Mouse (Mus musculus) lung, adult 18-20 months (tissue): ENCODE results near the gene Cbfa2t3.
A peak's percentile ranks its signal among the peaks of the same experiment; 100 is the strongest.

Experiments used
- DNase-seq, 2 experiments: peaks; one replicate each; pipeline ENCODE4 v3.0.0; 2022; ENCODE audit warnings: mixed read lengths in 2 of 2

Gene Cbfa2t3

GRCm38 (mm10) chr8:122717869-122718509 is 19.1 kb upstream of the Cbfa2t3 start:
- DNase-seq = no peak

- DNase-seq = no peak
Observed at GRCm38 (mm10) chr8:122716566-122716965, 17.7 kb upstream of the Cbfa2t3 start.

DNA sequence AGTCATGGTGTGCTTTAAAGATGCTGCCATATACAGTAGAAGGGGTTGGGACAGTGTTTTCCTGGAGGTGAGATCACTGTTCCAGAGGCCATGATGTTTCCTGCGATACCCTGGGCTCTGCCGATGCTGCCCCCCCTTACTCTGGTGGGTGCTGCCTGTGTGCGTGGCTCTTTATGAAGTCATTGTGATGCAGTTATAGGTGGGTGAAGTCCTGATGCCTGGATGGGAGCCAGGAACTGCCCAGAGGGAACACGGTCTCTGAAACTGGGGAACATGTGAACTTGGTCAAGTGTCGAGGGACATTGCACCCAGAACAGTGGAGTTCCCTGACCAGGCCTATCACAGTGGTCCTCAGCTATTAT is 14.2 kb upstream of the Cbfa2t3 start:
- DNase-seq = no peak

GRCm38 (mm10) chr8:122712411-122713156 is 13.7 kb upstream of the Cbfa2t3 start:
- DNase-seq = no peak

DNA sequence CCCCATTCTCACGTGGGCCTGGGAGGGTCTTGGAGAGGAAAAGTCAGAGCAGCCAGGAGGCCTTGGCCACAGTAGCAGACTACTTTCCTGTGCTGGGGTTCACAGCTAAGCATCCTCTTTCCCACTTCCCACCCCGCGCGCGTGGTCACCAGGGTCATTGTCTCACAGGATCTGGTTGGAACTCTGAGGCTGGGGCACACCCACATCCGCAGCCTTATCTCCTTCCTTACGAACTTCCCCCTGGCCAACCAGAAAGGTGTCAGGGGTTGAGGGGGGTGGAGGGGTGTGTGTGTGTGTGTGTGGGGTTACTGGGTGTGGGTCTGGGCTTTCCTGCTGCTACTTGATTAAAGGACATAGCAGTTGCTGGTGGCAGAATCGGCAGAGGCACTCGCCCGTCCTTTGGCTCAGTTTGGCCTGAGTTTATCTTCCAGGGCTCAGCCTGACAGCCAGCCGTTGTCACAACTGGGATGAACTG is 13.0 kb upstream of the Cbfa2t3 start:
- peak; percentile 80 to 84 for DNase-seq

DNA sequence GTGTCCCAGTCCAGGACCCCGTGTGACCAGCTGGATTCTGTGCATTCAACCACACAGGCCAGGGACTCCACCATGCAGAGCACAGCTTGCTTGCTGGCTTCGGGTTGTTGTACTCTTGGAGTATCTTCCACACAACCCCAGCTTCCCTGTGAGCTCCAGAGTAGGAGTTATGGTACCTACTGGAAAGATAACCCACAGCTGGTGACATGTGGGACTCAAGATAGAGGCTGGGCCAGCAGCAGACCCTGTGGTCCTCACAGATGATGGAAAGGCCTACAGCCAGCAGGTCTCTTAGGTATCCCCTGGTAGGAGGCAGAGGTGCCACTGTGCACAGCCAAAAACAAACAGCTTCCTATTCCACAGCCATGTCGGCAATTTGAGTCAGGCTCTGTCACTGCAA is 12.6 kb upstream of the Cbfa2t3 start:
- DNase-seq = no peak

DNA sequence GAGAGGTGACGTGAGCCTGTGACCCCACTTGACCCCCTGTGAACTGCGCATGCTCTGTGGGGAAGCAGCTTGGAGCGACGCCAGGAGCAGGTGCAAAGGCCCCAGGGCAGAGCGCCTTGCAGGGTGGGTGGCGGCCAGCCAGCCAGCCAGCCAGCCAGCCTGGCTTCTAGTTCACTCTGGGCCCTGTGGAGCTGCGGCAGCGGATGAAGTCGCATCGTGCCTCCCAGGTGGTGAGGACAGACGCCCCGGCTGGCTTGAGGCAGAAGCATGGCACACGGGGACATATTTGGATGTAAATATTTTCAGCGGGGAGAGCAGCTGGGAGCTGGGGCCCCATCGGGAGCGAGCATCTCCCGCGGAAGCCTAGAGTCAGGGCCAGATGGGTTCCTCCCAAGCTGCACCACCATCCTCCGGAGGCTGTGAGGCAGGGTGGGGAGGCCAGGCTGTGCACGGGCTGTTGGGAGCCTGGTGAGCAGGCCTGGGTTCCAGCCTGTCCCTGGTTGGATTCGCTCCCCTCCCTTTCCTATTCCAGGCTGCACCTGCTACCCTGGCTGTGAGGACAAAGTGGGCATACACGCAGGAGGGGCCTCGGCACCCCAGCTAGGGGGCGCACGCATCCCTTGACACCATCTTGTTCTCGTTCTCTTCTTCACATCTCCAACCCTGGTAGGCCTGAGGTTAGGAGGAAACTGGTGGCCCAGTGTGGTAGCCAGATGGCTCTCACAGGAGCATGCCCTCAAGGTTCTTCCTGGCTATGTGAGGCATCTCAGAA is 10.6 kb upstream of the Cbfa2t3 start:
- no peak for DNase-seq

DNA sequence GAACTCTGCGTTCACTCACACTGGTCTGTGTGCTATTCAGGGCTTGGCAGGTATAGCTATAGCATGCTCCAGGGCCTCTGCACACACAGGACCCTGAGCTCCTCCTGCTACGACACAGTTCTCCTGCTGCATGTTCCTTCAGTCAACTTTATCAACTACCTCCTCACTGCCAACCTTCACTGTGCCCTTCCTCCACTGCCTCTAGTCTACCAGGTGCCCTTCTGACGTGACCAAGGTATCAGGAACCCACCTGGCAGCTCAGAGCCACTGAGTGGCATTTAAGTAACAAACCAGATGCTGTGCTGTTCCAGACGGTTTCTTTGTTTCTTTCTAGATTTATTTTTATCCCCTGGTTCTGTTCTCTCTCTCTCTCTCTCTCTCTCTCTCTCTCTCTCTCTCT is 8.3 kb upstream of the Cbfa2t3 start:
- DNase-seq = no peak

DNA sequence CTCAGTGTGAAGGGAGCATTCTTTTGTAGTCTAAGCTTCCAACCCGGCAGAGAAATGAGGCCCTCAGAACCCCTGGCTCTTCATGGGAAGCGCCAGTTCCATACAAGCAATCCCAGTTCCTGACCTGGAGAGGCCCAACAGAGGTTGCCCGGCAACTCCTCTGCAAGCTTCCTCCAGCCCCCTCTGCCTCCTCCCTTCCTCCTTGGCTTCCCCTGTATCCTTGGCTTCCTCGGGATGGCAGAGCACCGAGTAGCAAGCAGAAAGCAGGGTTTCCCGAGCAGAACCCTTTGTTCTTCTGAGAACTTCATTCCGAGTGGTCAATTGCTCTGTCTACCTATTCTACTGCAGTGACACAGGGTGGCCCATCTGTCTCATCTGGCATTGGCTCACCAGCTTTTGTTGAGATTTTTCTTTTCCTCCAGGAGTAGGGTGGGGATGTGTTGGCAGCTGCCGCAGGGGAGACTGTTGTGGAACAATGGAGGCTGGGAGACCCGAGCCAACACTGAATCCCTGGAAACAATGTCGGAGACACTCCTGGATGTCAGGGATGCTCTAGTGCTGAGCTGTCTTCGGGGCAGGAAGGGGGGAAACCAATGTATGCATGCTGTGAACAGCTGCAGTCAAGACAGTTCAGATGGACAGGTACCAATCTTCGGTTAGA is 7.1 kb upstream of the Cbfa2t3 start:
- no peak for DNase-seq

- no peak for DNase-seq
Observed at GRCm38 (mm10) chr8:122704612-122705011, 5.7 kb upstream of the Cbfa2t3 start.

- DNase-seq = no peak
Observed at GRCm38 (mm10) chr8:122702957-122703356, 4.0 kb upstream of the Cbfa2t3 start.

- no peak for DNase-seq
Observed at GRCm38 (mm10) chr8:122702301-122702941, 3.5 kb upstream of the Cbfa2t3 start.

GRCm38 (mm10) chr8:122701441-122702185 is 2.7 kb upstream of the Cbfa2t3 start:
- no peak for DNase-seq

- no peak for DNase-seq
Observed at GRCm38 (mm10) chr8:122700628-122701027, 1.7 kb upstream of the Cbfa2t3 start.

DNA sequence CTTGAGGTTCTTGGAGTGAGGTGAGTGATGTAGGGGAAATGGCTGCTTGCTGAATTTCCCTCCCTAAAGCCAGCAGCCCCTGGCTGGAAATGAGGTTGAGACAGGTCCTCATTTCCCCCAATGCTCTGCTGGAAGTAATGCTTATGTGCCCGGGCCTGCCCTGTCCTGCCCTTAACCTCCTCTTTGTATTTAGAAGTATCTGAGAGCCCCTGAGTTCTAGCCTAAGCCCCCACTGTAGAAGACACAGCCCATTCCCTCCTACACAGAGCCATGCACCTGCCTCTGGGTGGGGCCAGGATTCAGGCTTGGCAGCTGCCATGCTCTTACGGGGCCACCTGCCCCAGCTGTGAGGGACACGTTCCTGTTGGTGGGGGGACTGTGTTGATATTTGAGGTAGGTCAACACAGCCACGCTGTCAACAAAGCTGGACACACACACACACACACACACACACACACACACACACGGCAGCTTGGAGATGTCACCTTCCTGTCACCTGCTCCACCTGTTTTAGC is 598 bp downstream of the Cbfa2t3 start:
- no peak for DNase-seq

DNA sequence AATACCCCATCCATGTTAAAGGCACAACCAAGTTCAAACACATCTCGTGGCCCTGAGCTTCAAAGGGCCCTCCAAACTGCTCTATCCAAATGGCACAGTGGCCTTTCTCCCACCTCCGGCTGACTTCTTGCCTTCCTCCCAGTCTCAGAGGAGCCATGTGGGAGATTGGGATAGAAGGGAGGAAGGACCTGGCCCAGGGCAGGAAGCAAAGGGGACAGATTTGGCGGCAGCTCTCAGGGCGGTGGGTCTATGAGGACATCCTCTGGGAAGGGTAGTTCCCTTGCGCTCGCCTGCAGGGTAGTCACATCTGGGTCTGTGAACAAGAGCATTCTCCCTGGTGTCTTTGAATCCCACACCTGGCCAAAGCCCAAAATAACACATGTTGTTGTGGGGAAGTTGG is 1.3 kb downstream of the Cbfa2t3 start:
- no peak for DNase-seq

DNA sequence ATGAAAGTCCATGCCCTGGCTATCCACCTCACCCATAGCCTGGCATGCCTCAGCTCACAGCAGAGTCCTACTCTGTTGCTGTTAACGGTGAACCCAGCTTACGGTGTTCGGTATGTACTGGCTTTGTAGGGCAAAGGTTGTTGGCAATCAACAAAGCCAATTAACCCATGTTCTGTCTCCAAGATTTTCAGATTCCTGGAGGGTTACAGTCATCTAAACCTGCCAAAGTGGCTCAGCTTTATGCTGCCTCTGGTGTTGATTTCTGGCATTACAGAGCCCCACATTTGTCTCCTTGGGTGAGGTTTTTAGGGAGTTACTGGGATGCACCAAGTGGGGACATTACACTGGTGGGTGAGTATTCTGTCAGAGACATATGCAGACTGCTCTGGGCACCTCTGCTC is 1.7 kb downstream of the Cbfa2t3 start:
- DNase-seq = no peak

- DNase-seq = no peak
Observed at GRCm38 (mm10) chr8:122695438-122696042, 3.4 kb downstream of the Cbfa2t3 start.

- no peak for DNase-seq
Observed at GRCm38 (mm10) chr8:122692152-122692551, 6.8 kb downstream of the Cbfa2t3 start.

GRCm38 (mm10) chr8:122691018-122691417 is 7.9 kb downstream of the Cbfa2t3 start:
- no peak for DNase-seq

- no peak for DNase-seq
Observed at GRCm38 (mm10) chr8:122689315-122689714, 9.6 kb downstream of the Cbfa2t3 start.
